Mouse (Mus musculus) colon, adult 2 months (tissue): ENCODE results near the gene Dctn1. TPM values are rescaled to one million over a fixed set of nuclear protein-coding genes. Genes with fewer than 3 reads are reported as not detected.

Experiments used
- polyA plus RNA-seq: library from polyadenylated mRNA; depleted of rRNA; stranded (reverse); fragments of >200 nt; gene quantifications from 2 replicates; pipeline ENCODE4 v1.2.3, GENCODE M21; 2012; rRNA removed

Dctn1 gene
- 151 and 162 TPM in 2 replicates for polyA plus RNA-seq

DNA sequence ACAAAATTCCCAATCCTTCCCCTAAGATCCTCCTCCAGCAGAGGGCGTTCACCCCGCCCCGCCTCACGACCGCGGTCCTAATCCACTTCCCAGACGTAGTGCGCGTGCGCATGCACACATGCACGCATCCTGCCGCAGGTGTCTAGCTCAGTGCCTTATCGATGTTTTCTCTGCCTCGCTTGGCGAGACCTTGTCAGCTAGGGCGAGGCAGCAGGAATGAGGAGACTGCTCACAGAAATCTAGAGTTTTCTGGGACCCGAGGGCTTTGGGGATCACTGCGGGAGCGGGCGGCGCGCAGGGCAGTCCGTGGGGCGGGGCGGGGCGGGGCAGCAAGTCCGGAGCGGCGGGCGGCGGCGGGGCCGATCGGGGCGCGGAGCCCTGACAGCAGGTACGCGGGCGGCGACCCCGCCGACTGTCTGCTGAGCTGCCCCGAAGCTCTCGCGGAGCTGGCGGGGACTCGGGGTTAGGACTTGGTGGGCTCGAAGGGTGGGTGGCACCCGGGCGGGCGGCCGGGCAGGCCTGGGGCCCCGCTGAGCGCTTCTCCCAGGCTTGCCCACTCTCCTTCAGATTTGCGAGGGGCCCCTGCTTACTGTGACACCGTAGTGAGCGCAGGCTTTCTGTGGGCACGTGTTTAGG, at the start of gene Dctn1:
Dctn1 (plus strand) TSS at position 314 of the 636 bp plus-strand sequence.

DNA sequence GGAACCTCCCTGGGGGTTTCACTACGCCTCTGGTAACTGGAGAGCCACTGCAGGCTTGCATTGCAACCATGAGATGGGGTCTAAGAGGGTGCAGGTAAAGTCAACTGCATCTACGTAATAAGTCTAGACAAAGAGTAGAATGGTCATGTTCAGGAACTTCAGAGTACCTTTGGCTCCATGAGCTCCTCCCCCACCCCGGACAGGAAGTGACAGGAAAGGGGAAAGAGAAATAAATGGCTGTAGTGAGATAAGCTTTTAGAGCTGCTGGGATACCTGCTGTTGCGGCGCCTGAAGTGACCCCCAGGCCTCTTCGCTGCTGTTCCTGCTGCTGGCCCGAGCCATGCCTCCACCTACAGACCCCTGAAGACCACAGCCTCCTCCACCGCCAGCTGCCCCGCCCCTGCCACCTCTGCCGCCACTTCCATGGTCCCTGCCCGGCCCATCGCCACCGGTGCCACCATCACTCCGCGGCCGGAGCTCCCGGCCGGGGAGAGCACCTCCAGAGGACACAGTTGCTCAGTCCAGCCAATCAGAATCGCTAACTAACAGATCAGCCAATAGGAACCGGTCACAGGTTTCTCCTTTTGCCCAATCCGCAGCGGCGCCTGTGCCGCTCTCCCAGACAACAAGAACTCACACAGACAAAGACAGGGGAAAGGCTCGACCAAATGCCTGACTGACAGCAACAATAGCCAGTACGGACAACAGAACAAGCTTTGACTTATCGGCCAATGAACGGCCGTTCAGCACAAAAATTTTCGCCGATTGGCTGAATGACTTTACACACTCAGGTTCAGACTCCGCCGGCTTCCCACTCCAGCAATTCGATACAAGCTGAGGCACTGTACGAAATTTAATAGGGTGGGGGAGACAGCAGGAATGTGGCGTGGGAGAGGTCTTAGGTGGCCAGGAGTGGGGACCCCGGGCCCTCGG, 44.5 kb upstream of the Dctn1 start, which contains the start of gene Wbp1:
Wbp1 (minus strand) TSS at position 630 of the 933 bp plus-strand sequence.

DNA sequence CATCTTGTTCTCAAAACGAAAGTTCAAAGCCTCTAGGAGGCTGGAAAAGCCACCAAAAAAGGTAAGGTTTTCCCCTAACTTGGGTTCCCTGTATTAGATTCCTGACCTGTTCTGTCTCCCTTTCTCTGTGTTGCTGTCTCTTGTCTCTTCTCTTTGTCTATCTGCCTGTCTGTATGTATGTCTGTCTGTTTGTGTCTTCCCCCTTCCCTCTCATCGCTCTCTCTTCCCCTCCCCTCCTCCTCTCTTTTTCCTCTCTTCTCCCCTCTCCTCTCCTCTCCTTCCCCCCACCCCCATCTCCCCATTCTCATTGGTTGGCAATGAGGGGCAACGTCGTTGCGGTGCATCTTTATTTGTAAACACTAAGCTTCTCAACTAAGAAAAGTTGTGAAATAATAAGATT, 40.4 kb upstream of the Dctn1 start, which contains the start of gene Ino80b:
Ino80b (minus strand) TSS at position 101 of the 400 bp plus-strand sequence.

DNA sequence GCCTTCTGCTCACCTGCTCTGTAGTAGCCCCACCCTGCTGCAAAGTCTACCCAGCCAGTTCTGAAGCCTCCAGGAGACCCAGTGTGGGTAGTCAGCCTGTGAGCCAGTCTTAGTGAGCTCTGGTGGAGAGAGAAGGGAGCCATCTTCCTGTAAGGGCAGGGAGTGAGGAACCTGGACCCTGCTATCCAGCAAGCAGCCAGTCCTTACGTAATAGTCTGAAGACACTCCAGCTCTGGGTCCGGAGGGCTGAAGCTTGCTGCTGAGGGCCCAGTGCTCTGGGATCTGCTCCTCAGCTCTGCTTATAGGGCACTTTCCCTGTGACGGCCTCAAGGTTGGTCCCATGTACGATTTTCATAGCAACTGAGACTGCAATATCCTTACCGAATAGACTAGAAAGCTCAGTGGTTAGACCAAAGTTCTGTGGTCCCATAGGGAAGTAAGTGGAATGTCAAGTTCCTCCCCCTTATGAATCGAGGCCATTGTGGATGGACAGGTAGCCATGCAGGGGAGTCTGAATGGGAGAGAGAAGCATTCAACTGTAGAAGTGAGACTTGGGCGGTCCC, 30.7 kb upstream of the Dctn1 start, which contains the start of gene Rtkn:
Rtkn (plus strand) TSS at position 513 of the 563 bp plus-strand sequence.

DNA sequence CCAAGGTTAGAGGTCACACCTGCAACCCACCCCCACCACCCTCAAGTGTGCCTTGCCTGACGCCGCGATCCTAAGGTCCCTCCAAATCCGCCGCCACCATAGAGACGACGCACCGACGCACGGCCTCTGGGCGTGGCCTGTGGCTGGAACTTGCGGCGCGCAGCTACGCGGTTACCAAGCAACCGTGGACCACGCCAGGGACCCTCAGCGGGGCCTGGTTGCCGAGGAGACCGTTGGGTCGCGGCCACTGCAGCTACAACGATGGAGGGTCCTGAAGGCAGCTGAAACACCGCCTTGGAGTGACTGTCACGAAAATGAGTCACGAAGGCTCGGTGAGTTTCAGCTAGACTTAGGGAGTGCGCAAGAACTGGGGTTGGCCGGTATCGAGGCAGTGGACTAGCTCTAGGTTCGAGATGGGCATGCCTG, 9.4 kb upstream of the Dctn1 start, which contains the start of the genes Wdr54 and 1700003E16Rik:
Wdr54 (minus strand) TSS at position 139 of the 426 bp plus-strand sequence.
1700003E16Rik (plus strand) TSS at position 146 of the 426 bp plus-strand sequence.

DNA sequence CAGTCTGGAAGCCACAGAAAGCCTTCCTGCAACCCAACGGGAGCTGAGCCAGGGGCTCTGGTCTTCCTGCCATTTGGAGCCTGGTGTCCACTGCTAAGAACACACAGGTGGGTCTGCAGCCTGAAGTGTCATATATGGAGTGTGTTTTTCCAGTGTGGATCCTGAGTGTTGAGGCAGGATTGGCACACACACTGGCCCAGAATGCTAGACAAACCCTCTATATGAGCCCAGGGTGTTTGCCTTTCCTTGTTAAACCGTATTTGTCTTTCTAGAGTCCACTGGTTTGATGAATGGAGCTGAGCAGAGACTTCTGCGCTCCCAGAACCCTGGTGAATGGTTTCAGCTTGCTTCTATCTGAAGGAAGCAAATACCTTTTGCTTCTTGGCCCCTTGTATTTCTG, 54.1 kb downstream of the Dctn1 start, which contains the start of gene Slc4a5:
Slc4a5 (plus strand) TSS at position 15 of the 400 bp plus-strand sequence.

Other genes with a start within 250 kb of the Dctn1 start
- gene Sema4f, start 226.2 kb upstream of the Dctn1 start, polyA plus RNA-seq: 1.1 and 1.6 TPM in 2 replicates
- gene M1ap, start 219.0 kb upstream of the Dctn1 start, polyA plus RNA-seq: 0.44 and 0.59 TPM in 2 replicates
- gene Dok1, start 132.4 kb upstream of the Dctn1 start, polyA plus RNA-seq: 11.9 and 13.7 TPM in 2 replicates
- gene Loxl3, start 131.7 kb upstream of the Dctn1 start, polyA plus RNA-seq: 5.0 and 5.3 TPM in 2 replicates
- gene Aup1, start 111.4 kb upstream of the Dctn1 start, polyA plus RNA-seq: 746 and 821 TPM in 2 replicates
- gene Htra2, start 110.6 kb upstream of the Dctn1 start, polyA plus RNA-seq: 51.6 and 61.4 TPM in 2 replicates
- 25.8 and 29.2 TPM in 2 replicates for gene Dqx1, start 108.1 kb upstream of the Dctn1 start, polyA plus RNA-seq
- gene Tlx2, start 95.6 kb upstream of the Dctn1 start, polyA plus RNA-seq: 5.6 and 9.6 TPM in 2 replicates
- 12.9 and 13.3 TPM in 2 replicates for gene Pcgf1, start 88.1 kb upstream of the Dctn1 start, polyA plus RNA-seq
- 0.57 and 1.5 TPM in 2 replicates for gene Lbx2, start 79.6 kb upstream of the Dctn1 start, polyA plus RNA-seq
- gene Ccdc142, start 64.3 kb upstream of the Dctn1 start, polyA plus RNA-seq: 11.3 and 12.3 TPM in 2 replicates
- gene Gm42688, start 64.3 kb upstream of the Dctn1 start, polyA plus RNA-seq: 4.3 and 4.6 TPM in 2 replicates
- 69.7 and 85.9 TPM in 2 replicates for gene Mrpl53, start 56.9 kb upstream of the Dctn1 start, polyA plus RNA-seq
- gene Mogs, start 50.4 kb upstream of the Dctn1 start, polyA plus RNA-seq: 91.9 and 97.3 TPM in 2 replicates
- gene Wbp1, start 44.4 kb upstream of the Dctn1 start, polyA plus RNA-seq: 199 and 235 TPM in 2 replicates
- 59.8 and 64.1 TPM in 2 replicates for gene Ino80b, start 40.5 kb upstream of the Dctn1 start, polyA plus RNA-seq
- 86.7 and 88.4 TPM in 2 replicates for gene Rtkn, start 30.5 kb upstream of the Dctn1 start, polyA plus RNA-seq
- 3.4 and 4.4 TPM in 2 replicates for gene Wdr54, start 9.5 kb upstream of the Dctn1 start, polyA plus RNA-seq
- gene 1700003E16Rik, start 9.5 kb upstream of the Dctn1 start, polyA plus RNA-seq: 0.46 and 0.72 TPM in 2 replicates
- gene Slc4a5, start 53.9 kb downstream of the Dctn1 start, polyA plus RNA-seq: 0.21 TPM in 2 replicates
- 3.2 and 3.3 TPM in 2 replicates for gene Mthfd2, start 160.0 kb downstream of the Dctn1 start, polyA plus RNA-seq
- gene Mob1a, start 160.1 kb downstream of the Dctn1 start, polyA plus RNA-seq: 32.4 and 35.1 TPM in 2 replicates
- 11.6 and 187 TPM in 2 replicates for gene Bola3, start 183.2 kb downstream of the Dctn1 start, polyA plus RNA-seq